Mouse (Mus musculus) left cerebral cortex, adult 18-20 months (tissue): ENCODE measurements around the gene Rab40b. TPM values are rescaled to one million over a fixed set of nuclear protein-coding genes. Genes with fewer than 3 reads are reported as not detected.
"Not testable (repeated sequence)": the region's sequence is repeated elsewhere in the genome, so short reads cannot be mapped to it uniquely, and the experiment has no call there.

ENCODE experiments used
- DNase-seq, 2 experiments: peaks; one replicate each; pipeline ENCODE4 v3.0.0; 2021 to 2022; ENCODE audit warnings: low spot score in 2 of 2, mixed read lengths in 1 of 2
- total RNA-seq, 2 experiments: library from RNA; stranded (reverse); gene quantifications; 2 replicates each; pipeline ENCODE4 v1.2.3; 2021

Rab40b gene
- total RNA-seq, 2 experiments from 2014 or later = 42.4 to 51.4 TPM

DNA sequence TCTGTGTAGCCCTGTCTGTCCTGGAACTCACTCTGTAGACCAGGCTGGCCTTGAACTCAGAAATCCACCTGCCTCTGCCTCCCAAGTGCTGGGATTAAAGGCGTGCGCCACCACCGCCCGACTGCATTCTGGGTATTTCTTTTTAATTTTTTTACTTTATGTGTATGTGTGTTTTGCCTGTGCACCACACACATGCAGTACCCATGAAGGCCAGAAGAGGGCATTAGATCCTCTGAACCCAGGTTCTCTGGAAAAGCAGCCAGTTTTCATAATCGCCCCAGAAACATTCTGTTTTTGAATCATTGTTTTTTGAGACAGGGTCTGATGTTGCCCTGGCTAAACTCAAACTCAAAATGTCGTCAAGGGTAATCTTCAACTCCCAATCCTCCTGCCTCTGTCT is 18.4 kb downstream of the Rab40b start:
- DNase-seq = peak; percentile 28 to 57

DNA sequence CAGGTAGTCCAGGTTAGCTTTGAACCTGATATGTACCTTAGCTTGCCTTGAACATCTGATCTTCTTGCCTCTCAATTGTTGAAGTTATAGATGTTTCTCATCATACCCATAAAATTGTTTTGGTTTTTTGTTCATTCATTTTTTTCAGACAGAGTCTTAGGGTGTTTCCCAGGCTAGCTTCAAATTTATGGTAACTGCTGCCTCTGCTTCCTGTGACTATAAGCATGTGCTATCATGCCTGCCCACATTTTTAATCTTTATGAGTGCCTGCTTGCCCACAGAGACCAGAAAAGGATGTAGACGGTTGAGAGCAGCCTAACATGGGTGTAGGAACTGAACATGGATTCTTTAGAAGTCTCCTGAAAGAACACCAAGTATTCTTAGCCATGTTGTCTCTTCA is 19.3 kb downstream of the Rab40b start:
- no peak for DNase-seq

DNA sequence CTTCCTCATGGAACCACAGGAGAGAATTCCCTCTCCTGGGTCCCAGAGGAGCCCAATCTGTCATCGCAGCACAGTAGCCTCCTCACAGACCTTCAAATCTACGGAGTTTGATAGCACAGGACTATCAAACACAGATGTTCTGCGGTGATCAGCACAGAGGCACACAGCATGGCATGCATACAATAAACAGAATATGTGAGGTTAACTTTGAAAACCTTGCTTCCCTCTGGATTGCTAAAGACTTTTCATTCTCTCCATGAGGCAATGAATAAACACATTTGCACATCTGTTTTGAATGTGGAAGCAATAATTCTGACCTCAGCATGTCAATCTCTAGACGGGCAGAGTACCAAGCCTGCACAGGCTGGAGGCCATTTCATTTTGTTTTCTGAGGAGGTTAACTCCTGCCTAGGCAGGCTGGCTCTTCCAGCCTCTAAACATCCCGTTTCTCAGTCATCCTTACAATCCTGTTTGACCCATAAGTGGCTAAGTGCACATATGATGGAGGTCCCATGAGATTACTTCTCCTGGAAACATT is 20.8 kb downstream of the Rab40b start:
- DNase-seq = no peak

DNA sequence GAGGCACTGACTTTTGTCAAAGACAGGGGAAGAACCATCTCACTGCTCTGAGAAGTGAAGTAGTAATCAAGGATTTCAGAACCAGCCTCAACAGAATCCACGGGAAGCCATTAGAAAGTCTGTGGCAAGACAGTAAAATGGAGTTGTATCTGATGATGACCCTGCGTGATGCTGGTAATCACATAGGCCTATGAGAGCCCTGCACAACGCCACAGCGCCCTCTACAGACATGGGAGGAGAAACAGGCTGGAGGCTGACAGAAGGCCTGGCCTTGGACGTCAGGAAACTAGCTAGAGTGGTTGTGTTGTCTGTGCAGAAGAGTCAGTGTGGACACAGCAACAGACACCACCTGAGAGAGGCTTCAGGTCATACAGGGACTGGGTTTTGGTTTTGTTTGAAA is 25.8 kb downstream of the Rab40b start:
- peak; percentile 37 to 54 for DNase-seq

DNA sequence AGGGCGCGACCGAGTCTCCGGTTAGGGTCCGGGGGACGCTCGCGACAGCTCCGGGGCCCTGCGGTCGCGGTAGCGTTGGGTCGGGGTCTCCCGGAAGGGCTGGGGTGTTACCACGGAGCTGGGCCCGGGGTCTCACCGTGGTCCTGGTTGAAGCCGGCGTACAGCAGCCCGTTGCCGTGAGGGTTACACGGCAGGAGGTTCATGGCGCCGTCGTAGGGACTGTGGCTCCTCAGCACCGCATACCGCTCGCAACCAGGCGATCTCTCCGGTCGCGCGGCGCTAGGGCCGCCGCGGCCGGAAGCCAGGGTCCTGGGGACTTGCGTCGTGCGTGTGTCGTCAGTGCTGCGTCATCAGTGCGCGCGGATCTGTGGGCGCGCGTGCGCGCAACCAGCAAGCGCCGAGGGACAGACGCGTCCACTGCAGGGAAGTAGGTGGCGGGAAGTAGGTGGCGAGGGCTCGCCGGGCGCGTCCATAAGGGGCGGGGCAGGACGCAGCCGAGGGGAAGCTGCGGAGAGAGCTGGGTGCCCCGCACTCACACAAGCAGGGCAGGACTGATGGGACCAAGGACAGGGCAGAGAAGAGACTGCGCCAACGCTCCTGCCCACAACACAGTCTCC is 33.9 kb downstream of the Rab40b start, which contains the start of gene Wdr45b:
TSS of gene Wdr45b (minus strand) at position 355 of the 617 bp plus-strand sequence.
- DNase-seq = peak; percentile 99 to 100

GRCm38 (mm10) chr11:121353326-121354090 is 34.5 kb downstream of the Rab40b start:
- DNase-seq = peak; percentile 23 to 41

GRCm38 (mm10) chr11:121348727-121349126 is 39.3 kb downstream of the Rab40b start:
- DNase-seq = not testable (repeated sequence)

GRCm38 (mm10) chr11:121348166-121348565 is 39.9 kb downstream of the Rab40b start:
- no peak for DNase-seq

DNA sequence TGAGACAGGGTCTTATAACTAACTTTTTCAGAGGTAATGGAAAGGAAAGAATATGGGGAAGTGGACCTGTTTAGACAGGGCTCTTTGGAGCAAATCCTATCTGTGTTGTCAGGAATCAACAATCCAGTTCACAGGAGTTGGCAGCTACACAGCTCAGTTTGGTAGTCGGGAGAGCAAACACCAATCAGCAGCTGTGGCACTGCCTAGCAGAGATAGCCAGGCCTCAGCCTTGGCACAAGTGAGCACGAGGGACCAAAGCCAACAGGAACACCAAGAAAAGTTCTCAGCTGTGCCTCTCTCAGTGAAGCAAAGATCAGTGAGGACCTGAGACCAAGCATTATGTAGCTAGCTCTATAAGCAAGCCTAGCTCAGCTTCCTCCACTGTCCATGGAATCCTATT is 41.0 kb downstream of the Rab40b start:
- no peak for DNase-seq

DNA sequence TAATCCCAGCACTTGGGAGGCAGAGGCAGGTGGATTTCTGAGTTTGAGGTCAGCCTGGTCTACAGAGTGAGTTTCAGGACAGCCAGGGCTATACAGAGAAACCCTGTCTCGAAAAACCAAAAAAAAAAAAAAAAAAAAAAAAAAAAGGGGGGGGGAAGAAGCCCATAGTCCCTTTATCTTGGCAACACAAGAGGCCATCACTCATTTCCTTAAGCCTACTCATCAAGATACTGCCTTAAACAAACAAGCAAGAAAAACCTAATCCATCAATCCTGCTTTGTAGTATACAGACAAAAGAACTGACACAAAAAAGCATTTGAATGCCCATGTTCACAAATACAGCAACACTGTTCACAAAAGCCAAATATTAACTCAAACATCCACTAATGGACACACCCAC is 45.6 kb downstream of the Rab40b start:
- not testable (repeated sequence) for DNase-seq

GRCm38 (mm10) chr11:121340287-121340686 is 47.8 kb downstream of the Rab40b start:
- DNase-seq = no peak

DNA sequence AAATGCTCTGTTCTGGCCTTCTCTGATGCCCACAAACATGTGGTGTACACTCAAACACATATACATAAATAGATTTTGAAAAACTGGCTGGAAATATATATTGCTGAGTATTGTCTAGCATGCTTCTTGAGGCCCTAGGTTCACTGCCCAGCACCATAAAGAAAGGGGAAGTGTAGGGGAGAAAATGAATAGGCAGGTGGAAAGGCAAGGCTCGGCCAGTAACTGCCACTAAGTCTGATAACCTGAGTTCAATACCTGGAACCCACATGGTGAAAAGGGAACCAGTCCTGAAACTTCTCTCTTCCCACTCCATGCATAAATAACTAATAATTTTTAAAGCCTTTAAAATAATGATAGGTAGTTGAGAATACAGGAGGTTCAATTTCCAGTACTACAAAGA is 48.4 kb downstream of the Rab40b start:
- no peak for DNase-seq

DNA sequence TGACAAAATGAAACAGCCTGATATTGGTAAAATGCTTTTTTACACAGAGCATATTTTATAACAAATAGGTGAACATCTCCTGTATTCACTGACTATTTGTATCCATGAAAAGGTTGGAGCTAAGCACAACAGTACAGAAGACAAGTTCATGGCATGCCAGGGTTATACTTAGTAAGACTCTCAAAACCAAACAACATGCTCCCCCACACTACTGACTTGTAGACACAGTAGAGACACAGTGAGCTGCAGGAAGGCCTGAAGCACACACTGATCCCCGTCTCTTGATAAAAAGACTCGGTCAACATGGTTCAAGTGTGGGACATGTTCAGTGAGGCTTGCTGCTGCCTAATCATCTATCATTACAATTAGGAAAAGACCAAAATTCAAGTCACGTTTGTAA is 56.4 kb downstream of the Rab40b start:
- DNase-seq = no peak

- DNase-seq = peak in 1 of 2 experiments; percentile 27
Measured at GRCm38 (mm10) chr11:121328619-121329018, 59.4 kb downstream of the Rab40b start.

- DNase-seq = no peak
Measured at GRCm38 (mm10) chr11:121328206-121328605, 59.8 kb downstream of the Rab40b start.

- no peak for DNase-seq
Measured at GRCm38 (mm10) chr11:121326681-121327080, 61.4 kb downstream of the Rab40b start.

- no peak for DNase-seq
Measured at GRCm38 (mm10) chr11:121326034-121326433, 62.0 kb downstream of the Rab40b start.

GRCm38 (mm10) chr11:121307712-121308111 is 80.3 kb downstream of the Rab40b start:
- not testable (repeated sequence) for DNase-seq

GRCm38 (mm10) chr11:121306608-121307007 is 81.4 kb downstream of the Rab40b start:
- DNase-seq = peak; percentile 72 to 73
